Mouse (Mus musculus): ENCODE measurements at regions not wholly inside any gene's neighbourhood (a gene's known extent, or its start where the extent isn't known, plus 50 kb on each side); places are given as distances from the start of the nearest gene placed in this dataset.

GRCm38 (mm10) chr3:40398184-40398583 is 132.9 kb upstream of the Intu start:
- TF ChIP-seq EP300 (IDR thresholded peaks at IDR 0.05; ENCODE audit: low read length): no peak
- TF ChIP-seq IRF4 (IDR thresholded peaks at IDR 0.05; ENCODE audit: low read depth, low read length): no peak
